Mouse (Mus musculus): ENCODE measurements around the gene Alkbh2.

DNA sequence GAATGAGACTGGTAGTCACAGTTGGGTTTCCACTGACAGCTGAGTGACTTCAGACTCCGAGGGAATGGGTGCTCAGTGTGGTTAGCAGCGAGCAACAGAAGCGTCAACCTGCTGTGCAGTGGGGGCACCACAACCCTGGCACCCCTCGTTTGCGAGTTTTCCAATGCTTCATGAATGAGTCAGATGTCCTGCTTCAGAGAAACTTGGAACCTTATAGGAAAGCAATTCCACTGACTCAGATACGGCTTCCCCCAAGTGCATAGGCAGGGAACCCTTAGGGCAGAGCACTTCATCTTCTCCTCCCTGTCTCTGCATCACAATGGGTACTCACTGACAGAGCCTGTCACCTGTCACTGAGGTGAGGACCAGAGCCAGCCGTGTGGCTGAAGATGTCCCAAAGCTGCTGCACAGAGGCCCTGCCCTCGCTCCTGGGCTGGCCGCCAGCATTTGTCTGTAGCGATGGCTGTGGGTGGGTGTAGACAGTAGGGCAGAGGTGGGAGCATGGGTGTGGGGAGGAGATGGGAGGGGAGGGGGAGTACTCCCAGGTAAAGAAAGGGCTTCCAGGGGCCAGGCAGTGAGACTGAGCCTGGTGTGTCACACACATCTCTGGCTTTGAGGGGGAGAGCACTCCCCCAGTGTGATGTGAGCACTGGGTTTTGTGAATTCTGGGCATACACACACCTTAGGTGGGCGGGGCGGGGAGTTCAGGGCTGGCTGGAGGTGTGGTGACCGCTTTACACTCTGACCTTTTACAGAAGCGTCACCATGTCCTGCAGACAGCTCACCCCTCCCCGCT is 9.7 kb upstream of the Alkbh2 start:
- no peak for TF ChIP-seq MYOD1 (IDR thresholded peaks at IDR 0.05; ENCODE audit: control insufficient read depth, insufficient read length, low read depth)
- TF ChIP-seq FOSL1 (IDR thresholded peaks at IDR 0.05; ENCODE audit: insufficient read depth, low read length, poor library complexity, severe bottlenecking): no peak
- no peak for TF ChIP-seq CTCF (IDR thresholded peaks at IDR 0.05; ENCODE audit: control insufficient read depth, insufficient read depth, insufficient read length)
- TF ChIP-seq MYOG (IDR thresholded peaks at IDR 0.05; ENCODE audit: control insufficient read depth, extremely low read depth, insufficient read length): no peak
- TF ChIP-seq MAX (IDR thresholded peaks at IDR 0.05): no peak
- TF ChIP-seq USF1 (IDR thresholded peaks at IDR 0.05; ENCODE audit: low read depth): no peak
- no peak for TF ChIP-seq CEBPB (IDR thresholded peaks at IDR 0.05; ENCODE audit: low read depth)
